8 mouse cellular contexts compared by ENCODE assay signal in genomic region chr3:53463046-53463764, GRCm38 (mm10). TPM values are rescaled to one million over a fixed set of nuclear protein-coding genes. Genes with fewer than 3 reads are reported as not detected.
A peak's percentile ranks its signal among the peaks of the same experiment; 100 is the strongest.
DNase-seq lines count a peak whose midpoint lies in the region; ATAC-seq and TF ChIP-seq lines count a peak whose summit lies in the region.

TSS of gene Nhlrc3 (minus strand) at chr3:53463332.
TSS of gene Proser1 (plus strand) at chr3:53463666.

- peak within 1 kb of the TSS; percentile 86 for H3K4me3 ChIP-seq in cortical plate, adult 2 months (ENCODE audit: insufficient read depth, low read length)

- H3K27ac ChIP-seq in cortical plate, adult 2 months (ENCODE audit: insufficient read depth, low read length), result peak within 1 kb of the TSS; percentile 99

- TF ChIP-seq POLR2A in cortical plate, adult 2 months (IDR thresholded peaks at IDR 0.05; ENCODE audit: extremely low read depth, insufficient read depth, low read length), result 0 out of 2 replicates have a peak, but pooled peaks have one; percentile 45

- ATAC-seq in activated CD4-positive, CD25-positive, alpha-beta regulatory T cell, adult 4 months, result peak; percentile 81
- peak; percentile 84 for ATAC-seq in megakaryocyte progenitor cell, adult 5-6 weeks (replicated peaks; ENCODE audit: poor library complexity)

- TF ChIP-seq CTCF in cortical plate, adult 2 months (IDR thresholded peaks at IDR 0.05; ENCODE audit: extremely low read depth, insufficient read depth, low read length), result no peak

- DNase-seq in gastrocnemius, adult 8-10 months (ENCODE audit: low spot score in 2 of 2), result peak; percentile 92 to 96
- peak; percentile 95 for DNase-seq in induced T-regulatory cell, adult 2 months (ENCODE audit: low read depth)
- peak; percentile 91 to 96 for DNase-seq in left cerebral cortex, adult 9 months (ENCODE audit: low spot score in 2 of 2)
- DNase-seq in right cerebral cortex, postnatal 14 days, result peak; percentile 93
- peak; percentile 94 to 95 for DNase-seq in urinary bladder, postnatal 36 days (ENCODE audit: low spot score in 2 of 2)

- H3K4me1 ChIP-seq in cortical plate, adult 2 months (ENCODE audit: control insufficient read depth, insufficient read depth, low read length), result peaks cover 2% of the 10 kb centered on the region; the same call in 1 of the 2 replicates

RNA-seq across cellular contexts. Expression of gene Nhlrc3, which starts in this region (rescaled TPM):
- 10 to 100 TPM; 10.1 to 11.8 TPM for polyA plus RNA-seq in activated CD4-positive, CD25-positive, alpha-beta regulatory T cell, adult 4 months (2017; shearing (Covaris generic))
- 7.5 and 8.2 TPM in 2 replicates for polyA plus RNA-seq in cortical plate, adult 2 months (2012; rRNA removed)
- 1 to 10 TPM; 1.5 to 2.9 (median 2.4) TPM for total RNA-seq in gastrocnemius, adult 8-10 months (2022)
- 5.2 and 6.2 TPM in 2 replicates for total RNA-seq in megakaryocyte progenitor cell, adult 5-6 weeks (2015)
- 7.8 and 8.8 TPM in 2 replicates for total RNA-seq in megakaryocyte progenitor cell, adult 5-6 weeks (2017)

RNA-seq across cellular contexts. Expression of gene Proser1, which starts in this region (rescaled TPM):
- 1 to 10 TPM; 8.7 to 8.8 TPM for polyA plus RNA-seq in activated CD4-positive, CD25-positive, alpha-beta regulatory T cell, adult 4 months (2017; shearing (Covaris generic))
- polyA plus RNA-seq in cortical plate, adult 2 months (2012; rRNA removed), result 12.6 and 12.7 TPM in 2 replicates
- 1 to 10 TPM; 4.1 to 6.6 (median 5.1) TPM for total RNA-seq in gastrocnemius, adult 8-10 months (2022)
- 27.5 and 32.9 TPM in 2 replicates for total RNA-seq in megakaryocyte progenitor cell, adult 5-6 weeks (2015)
- 7.0 and 7.9 TPM in 2 replicates for total RNA-seq in megakaryocyte progenitor cell, adult 5-6 weeks (2017)

Comparison
In these comparisons a context has a peak if more than half of its experiments do, and no peak if none do; other contexts are left out.
1. Peak in every context shown above with its lines: DNase-seq, ATAC-seq, H3K4me3 ChIP-seq and H3K27ac ChIP-seq.